Mouse (Mus musculus) adrenal gland, adult (tissue): ENCODE data around the gene Tns3.
"Not testable (repeated sequence)": the region's sequence is repeated elsewhere in the genome, so short reads cannot be mapped to it uniquely, and the experiment has no call there.

Source experiments
- DNase-seq, 2 experiments: peaks; one replicate each; pipeline ENCODE4 v3.0.0; 2022 to 2023; ENCODE audit warnings: low spot score in 1 of 2; ENCODE audit not compliant: inconsistent age in 2 of 2

Tns3 gene

DNA sequence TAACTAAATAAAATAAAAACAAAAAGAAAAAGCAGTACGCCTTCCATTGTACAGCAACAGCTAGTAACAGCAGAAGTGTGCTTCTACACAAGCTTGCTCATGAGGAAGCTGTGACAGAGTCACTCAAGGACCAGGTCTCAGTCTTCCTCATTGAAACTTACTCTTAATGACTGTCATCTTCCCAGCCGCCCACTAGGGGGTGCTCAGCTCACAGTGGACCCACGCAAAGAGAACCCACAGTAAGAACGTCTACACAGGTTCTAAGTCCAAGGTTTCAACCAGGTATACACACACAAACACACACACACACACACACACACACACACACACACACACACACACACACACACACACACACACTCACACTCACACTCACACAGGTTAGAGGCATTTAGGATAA is 129.4 kb downstream of the Tns3 start:
- peak; percentile 72 to 86 for DNase-seq

DNA sequence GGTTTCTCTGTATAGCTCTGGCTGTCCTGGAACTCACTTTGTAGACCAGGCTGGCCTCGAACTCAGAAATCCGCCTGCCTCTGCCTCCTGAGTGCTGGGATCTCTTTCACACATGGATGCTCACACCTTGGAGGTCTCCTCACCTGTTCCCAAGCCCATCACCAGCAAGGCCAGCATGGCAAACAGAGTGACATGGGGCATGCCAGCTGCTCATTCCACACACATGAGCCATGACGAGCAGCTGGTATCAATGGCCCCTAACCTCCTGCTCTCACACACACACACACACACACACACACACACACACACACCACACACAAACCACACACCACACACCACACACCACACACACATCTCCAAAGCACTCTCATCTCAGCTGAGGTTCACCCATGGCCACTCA is 131.6 kb downstream of the Tns3 start:
- DNase-seq: not testable (repeated sequence)

DNA sequence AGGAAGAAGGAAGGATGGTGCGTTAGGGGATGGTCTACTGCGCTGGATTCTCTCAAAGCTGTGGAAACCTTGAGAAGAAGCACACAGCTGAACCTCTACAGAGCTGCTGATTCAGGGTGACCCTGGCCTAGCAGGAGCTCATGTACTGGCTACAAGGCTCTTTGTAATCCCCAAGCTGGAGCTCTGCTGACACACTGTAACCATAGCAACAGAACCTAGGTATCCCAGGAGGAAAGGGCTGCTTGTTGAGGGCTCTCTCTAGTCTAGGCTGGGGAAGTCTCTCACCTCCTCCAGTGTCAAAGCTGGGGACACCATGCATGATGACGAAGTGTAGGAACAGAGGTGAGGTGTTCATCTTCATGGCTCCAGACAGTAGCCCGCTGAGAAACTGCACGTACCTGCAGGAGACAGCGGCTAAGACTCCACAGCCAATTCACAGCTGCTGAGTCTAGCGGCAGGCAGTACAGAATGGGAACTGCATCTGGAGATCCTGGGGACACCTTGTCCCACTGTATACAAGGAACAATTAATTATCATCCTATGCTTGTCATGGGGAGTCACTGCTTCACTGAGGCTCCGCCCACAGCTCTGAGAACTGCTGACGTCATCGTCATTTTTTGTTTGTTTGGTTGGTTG is 132.1 kb downstream of the Tns3 start:
- peak; percentile 32 to 64 for DNase-seq

DNA sequence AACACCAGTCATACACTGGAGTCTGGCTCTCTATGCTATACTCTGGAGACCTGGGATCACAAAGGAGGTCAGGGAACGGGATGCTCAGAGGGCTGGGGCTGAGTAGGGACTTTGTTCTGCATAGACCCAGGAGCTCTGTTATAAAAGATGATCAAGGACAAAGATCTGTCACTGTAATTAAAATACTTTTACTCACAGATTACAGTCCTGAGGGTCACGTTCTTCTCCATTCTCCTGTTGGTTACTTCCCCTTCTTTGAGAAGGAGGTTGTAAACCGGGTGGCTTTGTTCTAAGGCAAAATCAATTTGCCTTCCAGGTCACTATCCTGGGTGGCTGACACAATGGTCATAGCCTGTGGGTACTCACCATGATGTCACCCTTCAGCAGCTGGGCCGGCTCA is 133.8 kb downstream of the Tns3 start:
- no peak for DNase-seq

DNA sequence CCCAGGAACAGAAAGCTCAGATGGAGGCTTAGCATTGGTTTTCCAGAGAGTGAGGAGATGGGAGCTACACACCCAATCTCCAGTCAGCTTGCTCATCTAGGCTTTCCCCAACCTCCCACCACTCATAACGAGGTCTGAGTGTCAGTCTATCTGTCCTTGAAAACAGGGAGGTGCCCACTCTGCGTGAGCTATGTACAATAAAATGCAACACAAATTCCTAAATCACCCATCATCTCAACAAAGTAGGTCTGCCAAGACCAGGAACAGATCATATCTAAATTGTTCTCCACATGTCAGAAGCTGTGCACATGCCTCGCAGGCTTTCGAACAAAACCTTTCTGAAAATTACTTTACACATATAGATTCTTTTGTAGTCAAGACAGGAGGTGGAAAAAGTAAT is 134.3 kb downstream of the Tns3 start:
- DNase-seq: no peak

DNA sequence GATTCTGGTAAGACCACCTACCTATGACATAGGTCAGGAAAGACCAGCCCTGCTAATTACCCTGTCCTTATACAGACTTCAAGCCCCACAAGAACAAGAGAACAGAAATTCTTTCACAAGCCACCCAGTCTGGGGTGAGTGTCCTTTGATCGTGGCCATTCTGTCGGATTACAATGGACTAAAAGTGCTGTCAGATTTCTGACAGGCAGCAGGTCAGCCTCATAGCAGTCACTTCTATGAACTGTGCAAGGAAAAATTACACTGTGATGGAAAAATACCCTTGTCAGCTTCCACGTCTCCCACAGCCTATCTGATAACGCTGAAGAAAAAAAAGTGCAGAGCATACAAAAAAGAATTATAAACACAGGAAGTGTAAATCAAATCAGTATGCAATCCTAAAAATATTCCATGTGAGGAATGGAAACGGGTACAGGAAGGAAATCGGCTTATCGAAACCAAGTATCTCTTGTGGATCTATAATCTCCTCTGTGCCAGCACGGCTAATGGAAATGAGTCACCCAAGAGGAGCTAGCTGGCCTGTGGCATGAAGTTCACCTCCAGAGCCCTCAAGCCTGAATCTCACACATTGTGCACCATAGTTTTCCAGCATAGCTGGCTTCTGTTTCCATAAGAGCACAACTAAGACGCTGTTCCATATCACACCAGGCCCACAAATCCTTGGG is 138.7 kb downstream of the Tns3 start:
- DNase-seq: peak in 1 of 2 experiments; percentile 56

DNA sequence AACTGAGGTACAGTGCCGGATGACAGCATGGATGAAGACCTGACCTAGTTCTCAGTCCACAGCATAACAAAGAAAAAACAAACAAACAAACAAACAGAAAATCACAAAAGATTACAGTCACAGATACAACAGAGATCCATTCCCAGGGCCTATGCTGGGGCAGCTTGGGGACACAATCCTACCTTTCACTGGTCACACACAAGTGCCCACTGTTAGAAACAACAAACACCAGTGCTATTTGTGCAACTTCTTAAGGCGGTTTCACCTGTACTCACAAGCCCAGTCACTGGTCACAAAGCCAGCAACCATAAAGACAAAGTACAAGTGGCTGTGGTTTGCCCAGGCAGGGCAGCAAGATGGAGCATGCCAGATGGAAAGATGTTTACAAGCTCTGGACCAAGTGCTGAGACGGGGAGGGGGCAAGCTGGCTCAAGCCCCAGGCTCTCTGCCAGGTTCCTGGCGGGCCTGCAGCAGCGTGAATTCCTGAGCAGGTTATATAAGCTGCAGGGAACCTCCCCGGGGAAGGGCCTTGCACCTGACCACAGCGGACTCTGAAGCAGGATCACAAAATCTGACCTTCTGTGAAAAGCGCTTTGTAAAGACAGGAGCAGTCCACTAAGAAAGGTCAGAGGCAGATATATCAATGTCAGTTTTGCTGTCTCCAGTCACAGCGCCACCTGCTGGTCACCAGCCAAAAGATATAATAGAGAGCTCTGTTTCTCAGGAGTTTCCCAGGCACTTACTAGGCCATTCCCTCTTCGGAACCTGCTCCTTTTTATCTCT is 140.8 kb downstream of the Tns3 start:
- peak; percentile 87 to 95 for DNase-seq

DNA sequence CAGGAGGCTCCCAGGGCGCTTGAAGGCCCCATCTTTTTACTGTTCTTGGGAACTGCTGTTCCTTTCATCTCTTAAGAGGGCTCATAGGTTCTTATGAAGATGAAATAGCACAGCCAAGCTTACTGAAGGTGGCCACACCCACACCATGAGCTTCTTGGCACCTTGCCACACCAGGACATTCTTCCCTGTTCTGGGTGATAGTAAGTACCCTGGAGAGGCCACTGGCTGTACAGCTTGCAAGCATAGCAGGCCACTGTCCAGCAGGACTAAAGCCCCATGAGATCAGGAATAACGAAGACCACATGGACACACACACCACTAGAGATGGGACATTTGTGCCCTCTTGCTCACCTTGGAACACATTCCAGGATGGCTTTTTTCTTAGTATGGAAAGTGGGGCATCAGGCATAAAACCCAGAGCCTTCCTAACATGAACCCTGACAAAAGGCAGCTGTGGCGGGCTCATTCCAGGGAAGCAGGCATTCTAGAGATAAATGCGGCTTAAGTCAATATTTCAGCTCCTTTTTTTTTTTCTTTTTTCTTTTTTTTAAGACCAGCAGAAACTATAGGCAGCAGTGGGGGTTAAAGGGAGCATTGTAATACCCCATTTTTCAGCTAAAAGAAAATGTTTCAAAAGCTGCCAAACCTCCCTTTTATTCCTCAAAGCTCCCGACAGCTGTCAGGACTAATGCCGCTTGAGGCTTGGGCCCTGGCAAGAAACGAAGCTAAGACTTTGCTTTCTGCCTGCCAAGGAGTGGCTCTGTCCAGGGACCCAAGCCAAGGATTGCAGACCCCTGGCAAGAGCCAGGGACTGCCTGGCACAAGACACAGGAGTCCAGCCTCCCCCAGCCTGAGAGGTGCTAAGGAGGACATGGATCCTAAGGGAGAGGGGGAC is 150.7 kb downstream of the Tns3 start:
- DNase-seq: peak; percentile 45 to 65

DNA sequence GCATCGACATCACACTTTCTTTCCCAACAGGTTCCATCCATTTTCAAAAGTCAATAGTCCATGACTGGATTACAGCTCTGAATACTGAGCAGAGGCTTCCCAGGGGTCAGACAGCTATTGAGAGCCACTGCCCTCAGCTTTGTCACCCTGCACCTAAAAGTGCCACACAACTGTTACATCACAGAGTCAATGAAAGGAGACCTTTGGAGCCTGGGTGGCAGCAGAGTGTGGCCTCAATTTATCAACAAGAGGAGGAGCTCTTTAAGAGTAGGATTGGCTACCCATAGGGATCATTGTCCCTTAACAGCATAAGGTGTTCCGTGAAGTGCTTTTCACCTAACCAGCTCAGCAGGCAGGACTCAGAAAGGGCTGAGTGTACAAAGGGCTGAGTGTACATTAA is 154.0 kb downstream of the Tns3 start:
- no peak for DNase-seq

DNA sequence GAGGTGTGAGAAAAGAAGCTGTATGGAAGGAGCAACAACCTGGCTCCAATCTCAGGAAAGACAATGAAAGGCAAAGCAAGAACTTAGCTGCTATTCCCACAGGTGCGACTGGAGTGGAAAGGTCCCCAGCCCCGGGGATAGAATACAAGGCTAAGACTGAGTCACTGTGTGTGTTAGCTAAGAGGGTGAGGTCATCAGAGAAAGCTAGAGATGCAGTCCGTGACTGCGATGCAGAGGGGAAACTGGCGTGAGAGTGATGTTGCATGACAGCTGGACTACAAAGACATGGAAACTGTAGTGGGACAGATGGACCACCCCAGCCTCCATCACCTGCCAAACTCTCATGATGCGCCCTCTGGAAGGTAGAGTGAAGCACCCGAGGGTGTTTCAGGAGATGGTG is 154.7 kb downstream of the Tns3 start:
- peak; percentile 55 to 67 for DNase-seq

DNA sequence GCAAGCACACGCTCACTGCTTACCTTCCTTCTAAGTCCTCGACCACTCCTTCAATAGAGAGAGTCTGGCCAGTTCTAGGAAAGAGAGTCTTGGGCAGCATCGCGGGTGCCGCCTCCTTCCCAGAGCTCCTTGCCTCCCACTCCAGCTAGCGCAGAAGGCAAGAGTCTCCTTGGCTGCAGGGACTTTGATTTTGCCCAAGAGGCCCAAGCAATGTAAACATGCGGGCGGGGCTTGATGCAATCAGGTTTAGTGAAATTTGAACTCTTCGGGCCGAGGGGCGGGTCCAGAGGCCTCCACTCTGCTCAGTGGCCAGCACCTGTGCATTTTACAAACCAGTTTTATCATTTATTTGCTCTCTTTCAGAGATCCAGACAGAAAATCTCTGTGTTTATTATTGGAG is 160.6 kb downstream of the Tns3 start:
- DNase-seq: no peak

DNA sequence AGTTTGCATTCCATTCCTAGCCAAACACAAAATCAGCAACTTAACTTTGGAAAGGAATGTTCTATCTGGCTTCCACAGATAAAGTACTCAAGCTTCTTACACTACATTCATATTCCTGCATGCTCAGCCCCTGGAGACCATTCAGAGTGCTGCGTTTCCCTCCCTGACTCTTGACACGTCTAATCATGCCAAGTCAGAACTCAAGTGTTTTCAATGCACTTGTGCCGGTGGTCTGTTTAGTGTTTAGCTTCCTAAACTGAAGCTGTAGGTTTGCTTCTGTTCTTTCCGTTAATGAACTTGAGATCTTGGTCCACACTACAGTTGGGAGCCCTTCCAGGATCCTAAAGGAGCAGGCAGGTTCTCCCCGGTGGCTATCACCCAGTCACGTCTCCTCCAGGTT is 163.5 kb downstream of the Tns3 start:
- DNase-seq: no peak

DNA sequence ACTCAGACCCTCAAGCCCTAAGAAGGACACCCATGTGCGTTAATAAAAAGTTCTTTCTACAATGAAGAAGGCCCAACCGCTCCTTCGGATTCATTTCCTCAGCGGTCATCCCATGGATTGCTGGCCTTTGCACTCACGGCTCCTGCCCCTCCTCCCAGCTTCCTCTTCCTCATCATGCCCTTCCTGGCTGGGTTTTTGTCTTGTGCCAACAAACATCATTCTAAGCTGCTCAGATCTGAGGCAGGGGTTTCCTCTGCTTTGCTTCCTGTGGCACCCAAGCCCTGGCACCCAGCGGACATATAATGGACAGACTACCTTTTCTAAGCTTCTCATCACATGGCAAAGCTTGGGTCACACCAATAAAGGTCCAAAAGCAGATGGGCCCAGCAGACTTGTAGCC is 167.2 kb downstream of the Tns3 start:
- DNase-seq: no peak

DNA sequence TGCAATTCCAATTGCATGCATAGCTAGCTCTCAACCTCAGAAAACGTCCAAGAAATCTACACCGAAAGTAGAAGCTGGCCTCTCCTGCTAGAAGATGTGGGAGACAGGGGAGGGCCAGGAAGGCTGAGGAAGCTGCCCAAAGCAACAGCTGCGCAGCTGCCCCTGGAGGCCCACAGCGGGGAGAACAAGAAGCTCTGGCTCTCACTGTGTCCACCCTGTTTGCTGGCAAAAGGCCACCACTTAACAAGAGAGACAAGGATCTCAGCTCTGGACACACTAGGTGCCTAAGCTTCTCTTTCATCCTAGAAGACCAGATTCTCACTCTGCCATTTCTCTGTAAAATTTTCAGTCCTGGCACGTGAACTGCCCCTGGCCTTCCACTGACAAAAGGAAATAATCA is 167.6 kb downstream of the Tns3 start:
- peak; percentile 37 to 42 for DNase-seq

DNA sequence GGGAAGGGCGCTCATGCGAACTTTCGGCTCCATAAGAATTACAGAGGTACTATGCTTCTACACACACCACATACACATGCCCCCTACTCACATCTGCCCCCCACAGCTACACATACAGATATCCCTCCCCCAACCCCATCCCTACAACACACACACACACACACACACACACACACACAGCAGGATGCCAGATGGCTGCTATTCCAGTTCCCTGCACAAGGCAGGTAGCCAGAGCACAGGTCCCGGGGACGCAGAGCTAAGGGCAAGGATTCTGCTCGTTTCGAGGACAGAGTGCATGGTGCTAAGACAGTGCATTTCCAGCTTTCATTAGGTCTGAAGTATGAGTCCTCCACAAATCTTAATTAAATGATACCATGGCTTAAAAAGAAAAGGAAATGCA is 168.5 kb downstream of the Tns3 start:
- no peak for DNase-seq

DNA sequence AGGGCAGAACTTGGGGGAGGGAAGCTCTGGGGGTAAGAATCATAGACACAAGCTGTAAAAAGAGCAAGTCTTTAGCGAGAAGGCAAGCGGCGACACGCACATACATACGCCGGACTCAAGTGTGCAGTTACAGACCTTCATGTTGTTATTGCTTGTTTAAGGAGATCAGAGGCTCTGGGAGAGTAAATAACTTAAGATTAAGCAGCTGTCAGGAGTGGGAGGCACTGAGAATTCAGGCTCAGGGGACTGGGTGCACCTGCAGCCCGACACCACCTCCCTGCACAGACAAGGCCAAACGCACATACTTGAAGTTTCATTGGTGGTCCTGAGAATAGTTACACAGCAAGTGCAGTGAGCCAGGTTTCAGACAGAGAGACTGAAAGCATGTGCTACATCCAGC is 169.3 kb downstream of the Tns3 start:
- DNase-seq: no peak

DNA sequence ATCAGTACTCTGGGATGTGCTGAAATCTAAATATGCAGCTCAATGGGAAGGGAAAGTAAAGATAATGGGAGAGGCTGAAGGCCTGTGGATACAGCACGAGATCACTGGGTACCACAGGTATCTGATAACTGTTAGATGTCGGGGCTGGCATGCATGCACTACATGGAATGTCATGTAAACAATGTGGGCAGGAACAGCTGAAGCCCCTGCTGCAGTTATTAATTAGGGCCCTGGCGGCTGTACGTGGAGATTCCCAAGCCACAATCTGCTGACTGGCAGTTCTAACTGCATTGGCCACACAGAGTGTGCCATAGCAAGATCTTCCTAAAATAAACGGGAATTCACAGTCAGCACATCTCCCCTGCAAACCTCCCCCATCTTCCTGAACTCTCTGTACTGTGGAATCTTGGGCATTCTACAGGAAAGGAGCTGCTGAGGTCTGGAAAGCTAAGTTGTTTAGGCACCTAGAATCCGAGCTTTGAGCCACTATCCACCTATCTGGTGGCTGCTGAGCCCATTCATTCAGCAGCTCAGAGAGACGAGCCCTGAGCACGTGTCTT is 170.3 kb downstream of the Tns3 start:
- DNase-seq: no peak

DNA sequence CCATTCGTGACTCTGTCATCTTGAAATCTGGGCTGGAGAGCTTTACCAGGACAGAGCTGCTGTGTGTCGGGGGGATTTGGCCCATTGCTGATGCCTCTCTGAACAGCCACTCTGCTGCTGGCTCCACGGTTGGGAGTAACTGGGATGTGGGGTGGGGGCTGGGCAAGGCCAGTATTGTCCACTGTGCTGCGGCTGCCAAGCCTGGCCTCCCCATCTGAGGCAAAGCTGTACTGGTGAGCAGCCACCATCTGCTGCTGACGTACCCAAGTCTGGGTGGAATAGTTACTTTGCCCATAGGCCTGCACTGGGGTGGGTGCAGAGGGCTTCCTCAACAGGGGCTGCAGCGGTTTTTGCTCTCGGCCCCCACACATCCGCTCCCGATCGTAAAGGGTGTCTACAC is 172.0 kb downstream of the Tns3 start:
- no peak for DNase-seq

DNA sequence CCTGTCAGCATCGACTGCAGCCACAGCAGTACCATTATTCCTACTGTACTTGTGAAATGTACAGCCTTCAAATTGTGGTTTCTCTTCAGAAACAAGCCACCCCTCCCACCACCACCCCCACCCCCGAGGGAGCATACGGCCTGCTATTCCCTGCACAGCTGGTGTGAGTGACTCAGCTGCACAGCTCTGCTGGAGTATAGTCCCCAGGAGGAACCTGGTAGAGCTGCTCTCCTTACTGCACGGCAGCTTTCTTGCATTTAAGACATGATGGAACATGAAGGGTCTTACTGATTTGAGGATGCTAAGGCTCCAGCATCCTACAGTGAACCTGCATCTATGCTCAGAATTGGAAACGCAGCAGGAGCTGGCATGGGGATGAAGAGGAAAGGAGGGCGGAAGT is 176.1 kb downstream of the Tns3 start:
- no peak for DNase-seq

DNA sequence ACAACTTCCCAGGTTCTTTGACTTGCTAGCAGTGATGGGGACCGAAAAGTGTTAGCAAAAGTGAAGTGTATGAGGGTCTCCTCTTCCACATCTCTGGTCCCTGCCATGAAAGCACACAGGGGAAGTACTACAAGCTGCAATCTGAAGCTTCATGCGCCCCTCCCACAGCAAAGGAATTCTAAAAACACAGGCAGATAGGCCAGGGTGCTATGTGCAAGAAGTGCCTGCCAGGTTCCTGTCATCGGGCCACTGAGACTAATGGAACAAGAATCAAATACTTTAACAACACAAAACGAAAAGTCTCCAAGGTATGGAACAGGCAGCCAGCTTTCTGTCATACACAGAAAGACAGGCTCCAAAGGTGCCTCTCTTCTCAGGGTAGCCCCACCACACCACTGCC is 177.8 kb downstream of the Tns3 start:
- no peak for DNase-seq

DNA sequence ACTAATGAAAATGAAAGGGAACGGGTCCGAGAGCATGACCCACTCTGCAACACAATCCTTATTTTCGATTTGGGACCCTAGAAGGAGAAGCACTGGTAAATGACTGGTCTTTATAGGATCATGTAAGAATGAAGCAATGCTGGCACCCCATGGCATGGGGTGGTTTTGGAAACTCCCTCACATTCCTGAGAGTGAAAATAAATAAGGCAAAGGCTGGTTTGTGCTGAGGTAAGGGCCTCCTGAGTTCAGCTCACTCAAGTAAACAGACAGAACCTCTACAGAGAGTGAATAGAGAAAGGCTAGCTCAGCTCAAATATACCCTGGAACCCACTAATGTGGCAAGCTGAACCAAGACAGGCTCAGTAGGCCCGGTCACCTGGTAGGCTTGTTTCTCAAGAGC is 179.8 kb downstream of the Tns3 start:
- DNase-seq: no peak
